Mouse (Mus musculus) kidney, postnatal 25 days (tissue): Measurements from ENCODE around the gene Fnbp1.

Source experiments
- DNase-seq, 2 experiments: peaks; one replicate each; pipeline ENCODE4 v3.0.0; 2021; ENCODE audit warnings: mixed read lengths in 2 of 2

Gene Fnbp1

GRCm38 (mm10) chr2:31123493-31123892, 18.3 kb downstream of the Fnbp1 start:
- DNase-seq: no peak

GRCm38 (mm10) chr2:31122806-31123205, 19.0 kb downstream of the Fnbp1 start:
- no peak for DNase-seq

- peak; percentile 39 to 70 for DNase-seq
Measured at GRCm38 (mm10) chr2:31121131-31121693, 20.6 kb downstream of the Fnbp1 start.

GRCm38 (mm10) chr2:31119795-31120194, 22.0 kb downstream of the Fnbp1 start:
- DNase-seq: peak in 1 of 2 experiments; percentile 53

GRCm38 (mm10) chr2:31118639-31119380, 23.0 kb downstream of the Fnbp1 start:
- no peak for DNase-seq

GRCm38 (mm10) chr2:31118211-31118610, 23.6 kb downstream of the Fnbp1 start:
- no peak for DNase-seq

- DNase-seq: no peak
Measured at GRCm38 (mm10) chr2:31115943-31116731, 25.7 kb downstream of the Fnbp1 start.

GRCm38 (mm10) chr2:31115091-31115942, 26.5 kb downstream of the Fnbp1 start:
- DNase-seq: no peak

- DNase-seq: no peak
Measured at GRCm38 (mm10) chr2:31114205-31114604, 27.6 kb downstream of the Fnbp1 start.

GRCm38 (mm10) chr2:31111685-31112084, 30.1 kb downstream of the Fnbp1 start:
- DNase-seq: no peak

- no peak for DNase-seq
Measured at GRCm38 (mm10) chr2:31109960-31110548, 31.8 kb downstream of the Fnbp1 start.

- no peak for DNase-seq
Measured at GRCm38 (mm10) chr2:31108186-31108585, 33.6 kb downstream of the Fnbp1 start.

GRCm38 (mm10) chr2:31106621-31107320, 35.0 kb downstream of the Fnbp1 start:
- DNase-seq: peak; percentile 54 to 69

GRCm38 (mm10) chr2:31106004-31106403, 35.8 kb downstream of the Fnbp1 start:
- no peak for DNase-seq

- no peak for DNase-seq
Measured at GRCm38 (mm10) chr2:31105279-31105678, 36.5 kb downstream of the Fnbp1 start.

GRCm38 (mm10) chr2:31103321-31103720, 38.5 kb downstream of the Fnbp1 start:
- DNase-seq: no peak

GRCm38 (mm10) chr2:31101285-31101684, 40.5 kb downstream of the Fnbp1 start:
- DNase-seq: no peak

GRCm38 (mm10) chr2:31099079-31099478, 42.7 kb downstream of the Fnbp1 start:
- DNase-seq: peak; percentile 83 to 90

- DNase-seq: peak; percentile 54 to 74
Measured at GRCm38 (mm10) chr2:31098616-31099015, 43.2 kb downstream of the Fnbp1 start.

GRCm38 (mm10) chr2:31097276-31097675, 44.5 kb downstream of the Fnbp1 start:
- peak in 1 of 2 experiments; percentile 28 for DNase-seq

GRCm38 (mm10) chr2:31096119-31096518, 45.7 kb downstream of the Fnbp1 start:
- peak; percentile 47 to 60 for DNase-seq

GRCm38 (mm10) chr2:31094565-31094964, 47.2 kb downstream of the Fnbp1 start:
- DNase-seq: peak; percentile 36 to 72
